Mouse (Mus musculus) limb, embryonic 10.5 days (tissue): ENCODE measurements around the gene Cln6. TPM values are rescaled to one million over a fixed set of nuclear protein-coding genes. Genes with fewer than 3 reads are reported as not detected.
"Not testable (repeated sequence)": the region's sequence is repeated elsewhere in the genome, so short reads cannot be mapped to it uniquely, and the experiment has no call there.

Experiments used
- DNase-seq: peaks from one replicate; pipeline ENCODE4 v3.0.0-alpha.2; 2017; ENCODE audit warnings: low spot score
- H3K27ac ChIP-seq: fragments of 300-500 bp; sonication (generic); 2 replicates; pipeline ENCODE4 v1.5.1; 2016; ENCODE audit warnings: mild to moderate bottlenecking
- H3K27me3 ChIP-seq: fragments of 300-500 bp; sonication (generic); 2 replicates; pipeline ENCODE4 v1.6.1; 2016; ENCODE audit warnings: low read depth, mild to moderate bottlenecking; ENCODE audit not compliant: poor library complexity, severe bottlenecking
- H3K36me3 ChIP-seq: fragments of 300-500 bp; sonication (generic); 2 replicates; pipeline ENCODE4 v1.6.1; 2016; ENCODE audit warnings: mild to moderate bottlenecking, moderate library complexity
- H3K4me1 ChIP-seq: fragments of 300-500 bp; sonication (generic); 2 replicates; pipeline ENCODE4 v1.6.1; 2016
- H3K4me3 ChIP-seq: fragments of 300-500 bp; sonication (generic); 2 replicates; pipeline ENCODE4 v1.5.1; 2016; ENCODE audit warnings: mild to moderate bottlenecking, moderate library complexity
- H3K9me3 ChIP-seq: fragments of 300-500 bp; sonication (generic); replicated peaks from 2 replicates; pipeline ENCODE4 v1.6.1; 2016; ENCODE audit warnings: mild to moderate bottlenecking
- WGBS: fragments of 180-500 bp; shearing (Covaris S2); methylation state at CpG from one replicate; pipeline ENCODE4 v1.1.7; 2016; 5-methylcytosine and 5-hydroxymethylcytosine counted together
- polyA plus RNA-seq: library from polyadenylated mRNA; unstranded; fragments of >200 nt; fragmentation: Nextera tagmentation; extraction: Ambion mirVana; gene quantifications from 2 replicates; pipeline ENCODE4 v1.2.1, GENCODE M21; 2016

Gene Cln6
- polyA plus RNA-seq, 1 experiment from 2014 or later = 18.5 TPM

- Histone ChIP-seq H3K27me3 (no peaks in the 10 kb centered on the region), H3K4me1 (no peaks in the 10 kb centered on the region), H3K36me3 (no peaks in the 10 kb centered on the region), H3K27ac (0 out of 2 replicates have a peak overlapping the region, but pooled peaks have one; percentile 9), H3K9me3 (no peaks in the 10 kb centered on the region), H3K4me3 (no peak overlapping the region)
- DNase-seq = no peak
- WGBS = 81% methylated on average over 4 of the region's 4 CpGs
These were observed 20.6 kb upstream of the Cln6 start for GRCm38 (mm10) chr9:62817828-62818614.

DNA sequence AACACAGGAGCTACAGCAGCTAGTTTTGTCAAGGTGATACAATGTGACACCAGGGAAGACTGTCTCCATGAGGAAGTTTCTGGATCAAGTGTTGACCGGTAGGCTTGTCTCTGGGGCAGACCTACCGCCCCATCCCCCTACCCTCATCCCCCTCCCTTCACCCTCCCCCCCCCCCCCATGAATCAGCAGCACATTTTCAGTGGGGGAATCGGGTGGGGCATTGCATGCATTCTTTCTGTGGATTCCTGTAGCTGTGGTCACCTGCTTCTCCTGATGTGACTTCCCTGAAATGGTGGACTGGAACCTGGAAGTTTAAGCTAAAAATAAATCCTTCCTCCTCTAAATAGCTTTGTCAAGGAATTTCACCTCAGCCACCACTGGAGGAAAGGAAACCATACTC, 19.1 kb upstream of the Cln6 start:
- Histone ChIP-seq H3K4me3 (no peak overlapping the region), H3K4me1 (no peaks in the 10 kb centered on the region), H3K27ac (no peak overlapping the region), H3K36me3 (no peaks in the 10 kb centered on the region), H3K9me3 (no peaks in the 10 kb centered on the region), H3K27me3 (no peaks in the 10 kb centered on the region)
- no peak for DNase-seq
- 83% methylated on average over 3 of the region's 3 CpGs for WGBS

GRCm38 (mm10) chr9:62819910-62820309, 18.7 kb upstream of the Cln6 start:
- not testable (repeated sequence) for H3K9me3 ChIP-seq

DNA sequence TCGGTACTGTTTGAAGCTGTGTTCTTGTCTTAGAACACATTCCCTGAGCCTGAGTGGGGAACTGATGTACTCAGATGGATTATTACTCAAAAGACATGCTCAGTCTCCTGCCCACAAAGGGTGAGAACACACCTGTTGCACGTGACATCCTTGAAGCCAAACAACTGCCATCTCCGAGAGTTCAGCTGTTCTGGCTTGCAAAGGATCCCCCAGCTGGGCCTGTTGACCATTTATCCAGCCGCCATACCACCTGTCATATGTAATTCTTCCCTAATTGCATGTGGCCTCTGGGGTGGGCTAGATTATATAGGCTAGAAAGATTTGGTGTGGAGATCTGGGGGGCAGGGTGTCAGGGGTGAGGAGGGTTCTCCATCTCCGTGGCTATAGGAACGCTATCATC, 17.8 kb upstream of the Cln6 start:
- H3K9me3 ChIP-seq = no peaks in the 10 kb centered on the region
- DNase-seq = no peak
- no peak overlapping the region for H3K27ac ChIP-seq
- no peak overlapping the region for H3K4me3 ChIP-seq
- peaks cover 10% of the 10 kb centered on the region for H3K4me1 ChIP-seq
- no peaks in the 10 kb centered on the region for H3K27me3 ChIP-seq
- whole genome bisulfite sequencing = 87% methylated on average over 6 of the region's 6 CpGs
- no peaks in the 10 kb centered on the region for H3K36me3 ChIP-seq

More at GRCm38 (mm10) chr9:62819910-62820309, 18.7 kb upstream of the Cln6 start:
- H3K27me3 ChIP-seq, H3K4me3 ChIP-seq, DNase-seq, H3K36me3 ChIP-seq, H3K27ac ChIP-seq, H3K4me1 ChIP-seq: not testable (repeated sequence)
- 89% methylated on average over 6 of the region's 6 CpGs for WGBS

GRCm38 (mm10) chr9:62821811-62822210, 16.8 kb upstream of the Cln6 start:
- Histone ChIP-seq H3K4me3 (no peak overlapping the region), H3K27ac (no peak overlapping the region), H3K9me3 (no peaks in the 10 kb centered on the region), H3K27me3 (no peaks in the 10 kb centered on the region), H3K4me1 (peaks cover 20% of the 10 kb centered on the region), H3K36me3 (no peaks in the 10 kb centered on the region)
- WGBS = 98% methylated on average over 7 of the region's 7 CpGs
- no peak for DNase-seq

- peaks cover 43% of the 10 kb centered on the region for H3K4me1 ChIP-seq
- no peaks in the 10 kb centered on the region for H3K27me3 ChIP-seq
- H3K4me3 ChIP-seq = peak overlapping the region; percentile 26; the same call in 1 of the 2 replicates
- peak overlapping the region; percentile 87 for H3K27ac ChIP-seq
- DNase-seq = peak; percentile 64
- H3K36me3 ChIP-seq = no peaks in the 10 kb centered on the region
- H3K9me3 ChIP-seq = no peaks in the 10 kb centered on the region
- 4% methylated on average over 8 of the region's 9 CpGs for WGBS
These were observed 12.7 kb upstream of the Cln6 start for GRCm38 (mm10) chr9:62825791-62826393.

- DNase-seq = peak; percentile 49
- Histone ChIP-seq H3K27me3 (no peaks in the 10 kb centered on the region), H3K4me1 (peaks cover 43% of the 10 kb centered on the region), H3K9me3 (no peaks in the 10 kb centered on the region), H3K36me3 (no peaks in the 10 kb centered on the region), H3K27ac (peak overlapping the region; percentile 87), H3K4me3 (peak overlapping the region; percentile 26; the same call in 1 of the 2 replicates)
- WGBS = 5% methylated on average over 7 of the region's 7 CpGs
These were observed 12.1 kb upstream of the Cln6 start for GRCm38 (mm10) chr9:62826456-62826855.

DNA sequence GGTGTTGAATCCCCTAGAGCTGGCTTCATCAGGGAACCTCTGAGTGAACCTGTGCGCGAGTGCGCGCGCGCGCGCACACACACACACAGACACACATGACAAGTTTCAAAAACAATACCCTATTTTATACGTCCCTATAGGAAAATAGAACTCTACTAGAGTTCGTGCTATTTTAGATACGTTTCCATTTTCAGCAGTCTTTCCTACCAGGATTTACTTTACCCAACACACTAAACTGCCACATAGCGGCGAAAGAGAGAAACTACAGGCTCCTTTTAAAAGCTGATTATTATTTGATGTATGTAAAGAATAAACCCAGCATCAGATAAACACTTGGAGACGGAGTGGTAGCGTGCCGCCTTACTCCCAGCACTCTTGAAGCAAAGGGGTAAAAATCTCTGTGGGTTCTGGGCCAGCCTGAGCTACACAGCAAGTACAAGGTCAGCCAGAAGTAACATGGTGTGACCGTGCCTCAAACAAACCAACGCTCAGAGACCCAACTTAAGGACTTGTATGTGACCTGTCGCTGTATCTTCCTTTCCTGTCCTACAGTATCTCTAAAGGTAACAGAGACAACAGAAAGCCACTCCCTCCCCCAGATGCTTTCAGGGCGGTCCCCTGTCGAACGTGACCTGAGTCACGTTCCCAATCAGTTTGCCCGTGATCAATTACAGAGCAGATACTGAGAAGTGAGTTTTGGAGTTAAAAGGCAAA, 10.5 kb upstream of the Cln6 start:
- peak; percentile 53 for DNase-seq
- H3K9me3 ChIP-seq = no peaks in the 10 kb centered on the region
- H3K27me3 ChIP-seq = no peaks in the 10 kb centered on the region
- H3K4me1 ChIP-seq = peaks cover 43% of the 10 kb centered on the region
- WGBS = 8% methylated on average over 24 of the region's 24 CpGs
- peak overlapping the region; percentile 87 for H3K27ac ChIP-seq
- peak overlapping the region; percentile 38 for H3K4me3 ChIP-seq
- no peaks in the 10 kb centered on the region for H3K36me3 ChIP-seq

DNA sequence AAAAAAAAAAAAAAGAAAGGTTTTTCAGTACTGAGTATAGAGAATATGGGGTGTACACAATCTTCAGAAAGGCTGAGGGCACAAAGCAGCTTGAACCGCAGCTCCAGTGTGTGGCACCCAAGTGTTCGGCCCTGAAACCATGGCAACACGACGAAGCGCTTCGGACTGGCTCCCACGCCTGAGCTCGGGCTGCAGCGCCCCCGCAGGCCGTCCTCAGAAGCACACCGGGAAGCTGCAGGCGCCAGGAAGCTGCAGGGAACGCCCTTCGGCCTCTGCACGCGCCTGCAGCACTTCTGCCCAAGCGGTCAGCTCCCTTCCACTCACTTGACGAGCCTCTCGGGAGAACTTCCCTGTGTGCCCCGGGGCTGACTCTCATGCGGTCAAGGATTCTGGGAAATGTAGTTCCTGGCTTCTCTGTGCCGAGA, 9.9 kb upstream of the Cln6 start:
- Histone ChIP-seq H3K9me3 (no peaks in the 10 kb centered on the region), H3K27ac (peak overlapping the region; percentile 63), H3K36me3 (no peaks in the 10 kb centered on the region), H3K4me1 (peaks cover 43% of the 10 kb centered on the region), H3K27me3 (no peaks in the 10 kb centered on the region), H3K4me3 (peak overlapping the region; percentile 38)
- WGBS = under 1% methylated on average over 23 of the region's 23 CpGs
- peak; percentile 97 for DNase-seq

DNA sequence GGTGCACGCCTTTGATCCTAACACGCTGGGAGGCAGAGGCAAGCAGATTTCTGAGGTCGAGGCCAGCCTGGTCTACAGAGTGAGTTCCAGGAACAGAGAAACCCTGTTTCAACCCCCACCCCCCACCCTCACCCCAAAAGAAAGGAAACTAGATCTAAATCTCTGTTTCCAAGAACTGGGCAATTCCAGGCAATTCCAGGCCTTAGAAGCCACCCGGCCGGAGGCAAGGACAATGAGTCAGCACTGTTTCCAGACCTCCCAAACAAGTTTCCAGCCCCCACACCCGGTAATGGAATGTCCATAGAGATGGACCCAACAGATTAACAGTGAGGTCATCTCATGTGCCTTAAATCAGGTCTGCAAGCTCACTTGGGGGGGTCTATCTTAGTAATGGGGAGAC, 8.7 kb upstream of the Cln6 start:
- Histone ChIP-seq H3K9me3 (no peaks in the 10 kb centered on the region), H3K27ac (no peak overlapping the region), H3K4me3 (no peak overlapping the region), H3K36me3 (no peaks in the 10 kb centered on the region), H3K27me3 (no peaks in the 10 kb centered on the region), H3K4me1 (peaks cover 43% of the 10 kb centered on the region)
- 83% methylated on average over 6 of the region's 6 CpGs for WGBS
- DNase-seq = no peak

DNA sequence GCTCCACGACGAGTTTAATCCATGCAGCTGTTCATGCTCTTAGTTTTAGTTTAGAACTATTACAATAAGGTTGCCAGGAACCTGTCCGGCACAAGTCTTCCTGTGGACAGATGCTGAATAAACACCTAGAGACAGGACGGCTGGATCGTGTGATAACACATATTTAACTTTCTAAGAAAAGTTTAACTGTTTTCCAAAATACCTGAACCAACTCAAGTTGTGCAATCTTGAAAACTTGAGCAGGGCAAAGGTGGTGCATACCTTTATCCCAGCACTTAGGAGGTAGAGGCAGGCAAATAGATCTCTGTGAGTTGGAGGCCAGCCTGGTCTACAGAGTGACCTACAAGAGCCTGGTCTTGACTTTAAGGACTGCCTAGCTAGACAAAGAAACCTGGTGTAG, 3.7 kb upstream of the Cln6 start:
- WGBS = 88% methylated on average over 5 of the region's 5 CpGs
- no peak overlapping the region for H3K27ac ChIP-seq
- no peaks in the 10 kb centered on the region for H3K9me3 ChIP-seq
- no peaks in the 10 kb centered on the region for H3K27me3 ChIP-seq
- DNase-seq = no peak
- peaks cover 32% of the 10 kb centered on the region for H3K4me1 ChIP-seq
- no peaks in the 10 kb centered on the region for H3K36me3 ChIP-seq
- no peak overlapping the region for H3K4me3 ChIP-seq

DNA sequence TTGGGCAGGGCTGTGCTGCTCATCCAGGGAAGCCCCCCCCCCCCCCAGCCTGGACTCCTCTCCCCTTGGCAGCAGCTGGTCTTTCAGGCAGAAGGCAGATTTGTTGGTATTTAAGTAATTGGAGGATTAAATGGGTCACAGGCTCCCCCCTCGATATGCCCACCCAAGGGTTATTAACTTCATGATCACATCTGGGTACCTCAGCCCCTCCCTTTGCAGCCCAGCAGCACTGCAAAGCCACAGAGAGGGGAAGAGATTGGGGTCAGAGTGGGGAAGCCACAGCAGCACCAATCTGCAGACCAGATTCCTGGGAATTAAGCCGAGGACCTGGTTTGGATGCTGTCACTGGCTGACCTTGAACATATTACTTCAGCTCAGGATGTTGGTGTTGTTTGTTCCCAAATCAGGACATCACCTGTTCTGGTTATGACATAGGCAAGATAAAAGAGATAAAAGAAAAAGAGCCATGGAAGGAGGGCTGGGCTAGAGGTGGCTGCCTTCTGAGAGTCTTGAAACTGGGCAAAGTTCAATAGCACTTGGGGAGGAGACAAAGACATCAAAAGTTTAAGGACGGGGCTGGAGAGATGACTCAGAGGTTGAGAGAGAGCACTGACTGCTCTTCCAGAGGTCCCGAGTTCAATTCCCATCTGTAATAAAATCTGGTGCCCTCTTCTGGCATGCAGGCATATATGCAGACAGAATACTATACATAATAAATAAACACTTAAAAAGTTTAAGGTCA, 2.7 kb upstream of the Cln6 start:
- H3K27ac ChIP-seq = no peak overlapping the region
- no peaks in the 10 kb centered on the region for H3K36me3 ChIP-seq
- H3K27me3 ChIP-seq = no peaks in the 10 kb centered on the region
- H3K9me3 ChIP-seq = no peaks in the 10 kb centered on the region
- WGBS = 58% methylated on average over 4 of the region's 4 CpGs
- no peak for DNase-seq
- H3K4me1 ChIP-seq = peaks cover 35% of the 10 kb centered on the region
- no peak overlapping the region for H3K4me3 ChIP-seq
